Mouse (Mus musculus): ENCODE measurements around the gene Lingo2. TPM values are rescaled to one million over a fixed set of nuclear protein-coding genes. Genes with fewer than 3 reads are reported as not detected.

Gene Lingo2
- total and polyA plus RNA-seq, 3 experiments = not detected

DNA sequence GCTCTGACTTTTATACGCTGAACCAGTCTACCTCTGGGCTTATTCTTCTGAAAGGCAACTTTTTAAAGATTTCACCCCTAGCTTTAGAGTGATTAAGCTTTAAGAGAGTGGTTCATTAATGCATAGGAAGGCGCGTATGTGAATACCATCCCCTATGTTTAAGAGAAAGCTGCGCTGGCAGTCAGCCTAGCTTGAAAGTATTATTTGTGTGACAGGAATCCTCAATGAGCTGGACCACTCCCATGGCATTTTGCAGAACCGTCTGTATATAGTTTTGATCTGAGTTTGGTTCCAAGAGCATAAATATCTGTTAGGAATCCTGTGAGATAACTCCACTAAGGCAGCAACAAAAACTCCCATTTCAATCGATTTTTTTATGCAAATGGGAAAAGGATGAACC, 1204.9 kb downstream of the Lingo2 start:
- Histone ChIP-seq H3K79me2 (replicated peaks; ENCODE audit: control insufficient read depth, extremely low read depth, insufficient read depth, poor library complexity, severe bottlenecking) (no peaks in the 10 kb centered on the region), H3K4me2 (ENCODE audit: insufficient read depth, low read depth, poor library complexity, severe bottlenecking) (no peak overlapping the region), H3K27me3 (replicated peaks) (no peaks in the 10 kb centered on the region), H3K27ac (ENCODE audit: insufficient read depth, low read depth) (no peak overlapping the region), H3K4me1 (ENCODE audit: control insufficient read depth in 1 of 2, insufficient read depth in 2 of 2) (no peaks in the 10 kb centered on the region), H3K4me3 (replicated peaks in 1 of 3; ENCODE audit: low read depth in 2 of 3, low read length in 2 of 3, poor library complexity in 1 of 3) (no peak overlapping the region), H3K9ac (ENCODE audit: insufficient read depth, low read depth) (no peak overlapping the region), H3K9me3 (replicated peaks; ENCODE audit: low read length) (no peaks in the 10 kb centered on the region), H3K36me3 (replicated peaks in 1 of 2; ENCODE audit: control insufficient read depth in 1 of 2, insufficient read depth in 1 of 2, low read length in 1 of 2) (no peaks in the 10 kb centered on the region)
- dilution Hi-C loops (cut with MboI; ENCODE audit: extremely low pct_ligation_motif_present, extremely low pct_unique_long_range_greater_than_20kb, low sequenced_read_pairs) = no loop called here
- no peak for DNase-seq (ENCODE audit: extremely low read depth)
- TF ChIP-seq CHD1 (IDR thresholded peaks at IDR 0.05; ENCODE audit: low read depth, low read length) = no peak
- no peak for TF ChIP-seq SIN3A (IDR thresholded peaks at IDR 0.05; ENCODE audit: low read length)
- TF ChIP-seq KAT2A (IDR thresholded peaks at IDR 0.05; ENCODE audit: insufficient replicate concordance, low read length) = no peak
- TF ChIP-seq TCF12 (IDR thresholded peaks at IDR 0.05; ENCODE audit: low read depth, low read length) = no peak
- no peak for TF ChIP-seq ZNF384 (IDR thresholded peaks at IDR 0.05; ENCODE audit: low read depth, low read length)
- TF ChIP-seq MXI1 (IDR thresholded peaks at IDR 0.05; ENCODE audit: low read depth, low read length) = no peak
- no peak for TF ChIP-seq SMC3 (IDR thresholded peaks at IDR 0.05; ENCODE audit: low read depth, low read length)
- no peak for TF ChIP-seq GABPA (IDR thresholded peaks at IDR 0.05; ENCODE audit: insufficient replicate concordance, low read depth, low read length)
- TF ChIP-seq JUN (IDR thresholded peaks at IDR 0.05; ENCODE audit: insufficient read depth, low read depth, low read length) = no peak
- TF ChIP-seq MAZ (IDR thresholded peaks at IDR 0.05; ENCODE audit: low read depth, low read length) = no peak
- TF ChIP-seq MAX (IDR thresholded peaks at IDR 0.05; ENCODE audit: low read length) = no peak
- in situ Hi-C loops (cut with MboI; ENCODE audit: low pct_ligation_motif_present, low pct_unique_long_range_greater_than_20kb, low sequenced_read_pairs) = no loop called here

DNA sequence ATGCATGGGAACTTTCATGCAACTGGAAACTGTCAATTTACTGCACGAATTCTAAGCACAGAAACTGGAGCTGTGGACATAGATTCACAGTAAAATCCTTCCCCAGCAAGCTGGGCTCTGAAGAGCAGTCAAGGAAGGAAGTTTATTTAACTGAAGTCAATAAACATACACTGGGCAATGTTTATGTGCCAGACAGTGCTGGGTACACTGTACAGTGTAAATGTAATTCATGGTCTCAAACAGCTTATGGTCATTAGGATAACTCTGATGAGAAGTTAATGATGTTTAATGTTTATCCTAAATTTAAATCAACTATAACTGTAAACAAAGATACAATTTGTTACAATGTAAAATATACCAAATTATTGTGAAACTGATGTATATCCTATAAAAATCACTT, 1226.8 kb downstream of the Lingo2 start:
- H3K4me3 ChIP-seq (replicated peaks in 1 of 3; ENCODE audit: low read depth in 2 of 3, low read length in 2 of 3, poor library complexity in 1 of 3) = no peak overlapping the region
- H3K9me3 ChIP-seq (replicated peaks; ENCODE audit: low read length) = no peaks in the 10 kb centered on the region
- H3K27me3 ChIP-seq (replicated peaks) = no peaks in the 10 kb centered on the region
- dilution Hi-C loops (cut with MboI; ENCODE audit: extremely low pct_ligation_motif_present, extremely low pct_unique_long_range_greater_than_20kb, low sequenced_read_pairs) (no loop called here), in situ Hi-C loops (cut with MboI; ENCODE audit: low pct_ligation_motif_present, low pct_unique_long_range_greater_than_20kb, low sequenced_read_pairs) (no loop called here)
- TF ChIP-seq ELF1 (IDR thresholded peaks at IDR 0.05; ENCODE audit: low read depth, low read length) (no peak), HCFC1 (IDR thresholded peaks at IDR 0.05; ENCODE audit: low read depth, low read length) (no peak), TBP (conservative IDR thresholded peaks at IDR 0.05; ENCODE audit: low read depth, low read length) (no peak), MXI1 (IDR thresholded peaks at IDR 0.05; ENCODE audit: low read depth, low read length) (no peak), USF2 (conservative IDR thresholded peaks at IDR 0.05; ENCODE audit: low read depth, low read length) (no peak), POLR2A (IDR thresholded peaks at IDR 0.05; ENCODE audit: low read depth, low read length) (no peak), CTCF (conservative IDR thresholded peaks at IDR 0.05 in 1 of 2, IDR thresholded peaks at IDR 0.05 in 1 of 2; ENCODE audit: low read depth in 2 of 2, low read length in 2 of 2) (no peak), RCOR1 (conservative IDR thresholded peaks at IDR 0.05; ENCODE audit: low read depth, low read length) (no peak), SIN3A (IDR thresholded peaks at IDR 0.05; ENCODE audit: low read length) (no peak), CHD1 (IDR thresholded peaks at IDR 0.05; ENCODE audit: low read depth, low read length) (no peak), KAT2A (IDR thresholded peaks at IDR 0.05; ENCODE audit: insufficient replicate concordance, low read length) (no peak), NELFE (IDR thresholded peaks at IDR 0.05; ENCODE audit: low read depth, low read length) (no peak), SMC3 (IDR thresholded peaks at IDR 0.05; ENCODE audit: low read depth, low read length) (no peak), CHD2 (IDR thresholded peaks at IDR 0.05; ENCODE audit: low read length) (no peak)
- no peaks in the 10 kb centered on the region for H3K36me3 ChIP-seq (replicated peaks in 1 of 2; ENCODE audit: control insufficient read depth in 1 of 2, insufficient read depth in 1 of 2, low read length in 1 of 2)
- no peaks in the 10 kb centered on the region for H3K4me1 ChIP-seq (ENCODE audit: control insufficient read depth in 1 of 2, insufficient read depth in 2 of 2)
- no peak overlapping the region for H3K27ac ChIP-seq (ENCODE audit: insufficient read depth, low read depth)
- H3K9ac ChIP-seq (ENCODE audit: insufficient read depth, low read depth) = no peak overlapping the region
- H3K4me2 ChIP-seq (ENCODE audit: insufficient read depth, low read depth, poor library complexity, severe bottlenecking) = no peak overlapping the region
- H3K79me2 ChIP-seq (replicated peaks; ENCODE audit: control insufficient read depth, extremely low read depth, insufficient read depth, poor library complexity, severe bottlenecking) = no peaks in the 10 kb centered on the region
- no peak for DNase-seq (ENCODE audit: extremely low read depth)
